Mouse (Mus musculus) Patski (cell line): ENCODE data around the gene 1700067K01Rik. TPM values are rescaled to one million over a fixed set of nuclear protein-coding genes. Genes with fewer than 3 reads are reported as not detected.
A peak's percentile ranks its signal among the peaks of the same experiment; 100 is the strongest.

ENCODE experiments used
- ATAC-seq: fragments of 100-300 bp; one replicate; pipeline ENCODE4 v1.8.0; 2021
- CTCF ChIA-PET: fragments of 350-600 bp; sonication (Branson Sonifier 250); formaldehyde crosslinking; loops from one replicate; lab custom pipeline; 2022; ENCODE audit warnings: inconsistent platforms; lab: Charles Lee
- POLR2A ChIA-PET: fragments of 350-600 bp; sonication (Branson Sonifier 250); formaldehyde crosslinking; loops from one replicate; lab custom pipeline; 2022; ENCODE audit warnings: antibody characterized with exemption, inconsistent platforms; lab: Charles Lee
- DNase-seq: peaks from one replicate; pipeline ENCODE4 v3.0.0-alpha.2; 2011; ENCODE audit warnings: low read depth, low spot score
- H3K27me3 ChIP-seq: fragments of 371-371 bp; one replicate; pipeline ENCODE4 v1.5.1; 2021
- CTCF ChIP-seq: fragments of 100-300 bp; IDR thresholded peaks from one replicate; pipeline ENCODE4 v1.5.1; 2021
- in situ Hi-C: fragments of 300-500 bp; cut with MboI; formaldehyde crosslinking; loops from 3 replicates; pipeline ENCODE4 v1.11.1; 2018; ENCODE audit warnings: low pct_unique_long_range_greater_than_20kb, mixed read lengths
- polyA plus RNA-seq: library from polyadenylated mRNA; unstranded; gene quantifications from one replicate; pipeline ENCODE4 v1.2.3, GENCODE M21; 2021

The 1700067K01Rik gene
- polyA plus RNA-seq, 1 experiment from 2014 or later, result 1.3 TPM

GRCm38 (mm10) chr8:84023631-84024030, 22.3 kb downstream of the 1700067K01Rik start:
- TF ChIP-seq CTCF, result no peak
- POLR2A ChIA-PET, result interaction anchor here (0.5 to 0.8 kb wide), 3 partner anchors 16 to 58 kb away, joined by 3 read pairs; no protein-coding TSS in a partner anchor
- CTCF ChIA-PET, result interaction anchor here (1.0 to 1.7 kb wide), 3 partner anchors 13 to 22 kb away, joined by 3 to 6 read pairs (median 6); partner anchors contain the start of gene 2210011C24Rik
- in situ Hi-C loops, result loop anchor here (25.0 kb wide), 1 partner anchor 639 kb away; the partner anchor contains the start of gene Ier2
- ATAC-seq, result no peak
- DNase-seq, result no peak
- no peaks in the 10 kb centered on the region for H3K27me3 ChIP-seq

- H3K27me3 ChIP-seq, result no peaks in the 10 kb centered on the region
- CTCF ChIA-PET, result interaction anchor here (0.6 to 1.7 kb wide), 5 partner anchors 13 to 141 kb away, joined by 3 to 6 read pairs (median 3); partner anchors contain the start of gene 2210011C24Rik
- in situ Hi-C loops, result loop anchor here (25.0 kb wide), 1 partner anchor 638 kb away; the partner anchor contains the start of gene Ier2
- TF ChIP-seq CTCF, result no peak
- POLR2A ChIA-PET, result interaction anchor here (0.7 to 0.8 kb wide), 2 partner anchors 25 to 37 kb away, joined by 3 read pairs; no protein-coding TSS in a partner anchor
- DNase-seq (no peak), ATAC-seq (no peak)
Observed at GRCm38 (mm10) chr8:84024171-84024570, 22.9 kb downstream of the 1700067K01Rik start.

GRCm38 (mm10) chr8:84025863-84026262, 24.6 kb downstream of the 1700067K01Rik start:
- no peaks in the 10 kb centered on the region for H3K27me3 ChIP-seq
- TF ChIP-seq CTCF, result no peak
- CTCF ChIA-PET, result no interaction called here
- in situ Hi-C loops, result no loop called here
- no peak for DNase-seq
- POLR2A ChIA-PET, result interaction anchor here (0.6 kb wide), 1 partner anchor 234 kb away, joined by 3 read pairs; no protein-coding TSS in a partner anchor
- ATAC-seq, result no peak

- no peak for DNase-seq
- CTCF ChIA-PET, result no interaction called here
- ATAC-seq, result no peak
- POLR2A ChIA-PET, result interaction anchor here (0.9 to 1.0 kb wide), 2 partner anchors 16 to 98 kb away, joined by 3 read pairs; partner anchors contain the start of gene Podnl1
- no peak for TF ChIP-seq CTCF
- in situ Hi-C loops, result no loop called here
- no peaks in the 10 kb centered on the region for H3K27me3 ChIP-seq
Observed at GRCm38 (mm10) chr8:84027449-84027848, 26.1 kb downstream of the 1700067K01Rik start.

GRCm38 (mm10) chr8:84029272-84029671, 28.0 kb downstream of the 1700067K01Rik start:
- no peak for TF ChIP-seq CTCF
- CTCF ChIA-PET, result interaction anchor here (0.7 kb wide), 1 partner anchor 35 kb away, joined by 3 read pairs; no protein-coding TSS in a partner anchor
- H3K27me3 ChIP-seq, result no peaks in the 10 kb centered on the region
- no peak for ATAC-seq
- in situ Hi-C loops, result no loop called here
- POLR2A ChIA-PET, result no interaction called here
- no peak for DNase-seq

- CTCF ChIA-PET, result no interaction called here
Observed at GRCm38 (mm10) chr8:84032777-84033176, 31.5 kb downstream of the 1700067K01Rik start.

GRCm38 (mm10) chr8:84038015-84038414, 36.7 kb downstream of the 1700067K01Rik start:
- DNase-seq, result no peak
- ChIA-PET POLR2A (no interaction called here), CTCF (interaction anchor here (1.1 to 2.0 kb wide), 7 partner anchors 14 to 144 kb away, joined by 3 to 6 read pairs (median 4); partner anchors contain the start of gene Rfx1)
- no peak for ATAC-seq
- in situ Hi-C loops, result loop anchor here (5.0 kb wide), 1 partner anchor 134 kb away; no protein-coding TSS in a partner anchor
- no peak for TF ChIP-seq CTCF
- H3K27me3 ChIP-seq, result no peaks in the 10 kb centered on the region

More at GRCm38 (mm10) chr8:84032777-84033176, 31.5 kb downstream of the 1700067K01Rik start:
- ATAC-seq, result peak; percentile 73
- POLR2A ChIA-PET, result interaction anchor here (0.5 kb wide), 1 partner anchor 126 kb away, joined by 3 read pairs; no protein-coding TSS in a partner anchor
- no peaks in the 10 kb centered on the region for H3K27me3 ChIP-seq
- DNase-seq, result peak; percentile 64
- in situ Hi-C loops, result no loop called here
- TF ChIP-seq CTCF, result no peak

DNA sequence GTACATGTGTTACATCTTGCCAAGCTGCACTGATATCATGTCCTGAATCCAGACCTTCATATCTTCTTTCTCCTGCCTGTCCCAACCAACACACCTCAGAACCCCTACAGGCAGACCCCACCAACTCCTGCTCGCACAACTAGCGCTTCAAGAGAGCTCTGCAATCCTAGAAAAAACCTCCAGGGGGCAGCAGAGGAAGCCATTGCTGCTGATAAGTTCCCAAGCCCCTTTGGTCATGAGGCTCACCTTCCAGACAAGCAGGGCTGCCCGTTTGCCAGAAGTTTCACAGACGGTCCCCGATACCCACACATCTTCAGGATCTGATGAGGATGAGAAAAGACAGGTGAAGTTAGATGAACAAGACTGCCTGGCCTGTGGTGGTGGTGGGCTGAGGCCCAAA, 37.7 kb downstream of the 1700067K01Rik start:
- H3K27me3 ChIP-seq, result no peaks in the 10 kb centered on the region
- ATAC-seq, result no peak
- peak; percentile 33 for DNase-seq
- in situ Hi-C loops, result loop anchor here (5.0 kb wide), 1 partner anchor 133 kb away; no protein-coding TSS in a partner anchor
- peak; percentile 92 for TF ChIP-seq CTCF
- ChIA-PET CTCF (interaction anchor here (0.6 to 2.0 kb wide), 10 partner anchors 15 to 149 kb away, joined by 3 to 6 read pairs (median 4); partner anchors contain the start of gene Rfx1), POLR2A (no interaction called here)

DNA sequence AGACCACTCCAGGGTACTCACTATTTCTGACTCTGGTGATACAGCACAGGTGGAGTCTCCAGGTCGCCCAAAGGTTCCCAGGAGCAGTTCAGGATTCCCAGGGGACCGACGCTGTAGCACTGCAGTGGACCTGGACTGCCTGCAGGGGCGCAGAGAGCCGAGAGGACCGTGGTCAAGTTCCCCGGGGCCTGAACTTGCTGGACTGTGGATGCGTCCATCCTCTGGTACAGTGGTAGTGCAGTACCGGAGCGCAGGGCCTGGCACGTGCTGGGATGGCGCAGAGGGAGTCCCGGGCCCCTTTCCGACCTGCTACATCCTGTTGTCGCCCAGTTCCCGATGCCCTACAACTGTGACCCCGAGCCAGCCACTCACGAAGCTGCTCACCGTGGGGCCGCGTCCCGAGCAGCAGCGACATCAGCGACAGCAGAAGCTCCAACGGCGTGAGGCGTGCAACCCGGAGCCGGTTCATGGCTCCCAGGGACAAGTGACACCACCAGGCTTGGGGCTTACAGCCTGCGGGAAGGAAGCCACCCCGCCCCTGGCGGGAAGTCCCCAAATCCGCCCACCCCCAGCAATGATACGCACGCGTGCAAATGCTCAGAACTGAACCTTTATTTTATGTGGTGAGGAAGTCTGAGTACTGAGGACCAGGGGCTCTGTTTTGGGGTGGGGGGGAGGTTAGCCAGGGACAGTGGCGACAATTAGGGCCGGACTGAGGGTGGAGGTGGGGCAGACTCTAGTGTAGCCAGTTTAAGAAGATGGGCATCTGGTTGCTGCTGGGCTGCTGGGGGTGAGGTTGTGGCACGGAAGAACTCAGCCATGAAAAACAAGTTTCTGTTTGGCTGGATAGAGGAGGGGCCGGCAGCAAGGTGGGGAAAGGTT, 41.0 kb downstream of the 1700067K01Rik start, which contains the start of gene Il27ra:
Gene Il27ra, minus strand, starts transcription at position 524 of the 882 bp plus-strand sequence.
- in situ Hi-C loops, result no loop called here
- ChIA-PET CTCF (no interaction called here), POLR2A (no interaction called here)
- peaks cover 4% of the 10 kb centered on the region for H3K27me3 ChIP-seq
- ATAC-seq (no peak), DNase-seq (no peak)
- peak; percentile 79 for TF ChIP-seq CTCF

GRCm38 (mm10) chr8:84042948-84043342, 41.6 kb downstream of the 1700067K01Rik start:
- CTCF ChIA-PET, result interaction anchor here (1.0 to 1.1 kb wide), 2 partner anchors 22 to 25 kb away, joined by 3 to 4 read pairs; partner anchors contain the start of gene Gm10643
- DNase-seq (no peak), ATAC-seq (no peak)
- H3K27me3 ChIP-seq, result peaks cover 4% of the 10 kb centered on the region
- in situ Hi-C loops, result no loop called here
- POLR2A ChIA-PET, result no interaction called here
- TF ChIP-seq CTCF, result no peak
